Mouse (Mus musculus): ENCODE measurements around the gene Trappc13. TPM values are rescaled to one million over a fixed set of nuclear protein-coding genes. Genes with fewer than 3 reads are reported as not detected.

Trappc13 gene
- total RNA-seq, 2 experiments from 2014 or later, result 46.8 to 50.7 TPM

Other genes with a start within 250 kb of the Trappc13 start
- gene Nln, start 68.9 kb downstream of the Trappc13 start, total RNA-seq (2021), result 10 to 100 TPM; 31.2 to 31.6 TPM
- gene Sgtb, start 68.7 kb downstream of the Trappc13 start, total RNA-seq (2021), result 100 to 1,000 TPM; 101 to 102 TPM
- gene Trim23, start 328 bp upstream of the Trappc13 start, total RNA-seq (2021), result 10 to 100 TPM; 56.3 to 58.2 TPM
- 1 to 10 TPM in 1 of 2 experiments, under 1 TPM in 1; 0.94 to 1.5 TPM for gene Cenpk, start 50.1 kb upstream of the Trappc13 start, total RNA-seq (2021)
- gene Ppwd1, start 50.4 kb upstream of the Trappc13 start, total RNA-seq (2021), result 10 to 100 TPM; 11.2 to 12.0 TPM
- 1 to 10 TPM; 3.1 to 3.4 TPM for gene Adamts6, start 109.4 kb upstream of the Trappc13 start, total RNA-seq (2021)

All from left cerebral cortex, postnatal 14 days (tissue).